Mouse (Mus musculus) stomach, postnatal 0 days (tissue): ENCODE results near the gene Zfp141. TPM values are rescaled to one million over a fixed set of nuclear protein-coding genes. Genes with fewer than 3 reads are reported as not detected.
A peak's percentile ranks its signal among the peaks of the same experiment; 100 is the strongest.
"Not testable (repeated sequence)": the region's sequence is repeated elsewhere in the genome, so short reads cannot be mapped to it uniquely, and the experiment has no call there.

Experiments
- ATAC-seq: fragments of 200-750 bp; cut with Nextera tagmentation; 2 replicates; pipeline ENCODE4 v1.8.0; 2017; ENCODE audit not compliant: low FRiP score, low TSS enrichment
- DNase-seq: peaks from one replicate; pipeline ENCODE4 v3.0.0-alpha.2; 2016; ENCODE audit warnings: low spot score
- H3K27ac ChIP-seq: fragments of 300-500 bp; sonication (generic); replicated peaks from 2 replicates; pipeline ENCODE4 v1.5.1; 2014; ENCODE audit warnings: mild to moderate bottlenecking, control low read depth
- H3K27me3 ChIP-seq: fragments of 300-500 bp; sonication (generic); 2 replicates; pipeline ENCODE4 v1.6.1; 2014; ENCODE audit warnings: low read length; ENCODE audit not compliant: control insufficient read depth, insufficient read depth
- H3K36me3 ChIP-seq: fragments of 300-500 bp; sonication (generic); 2 replicates; pipeline ENCODE4 v1.6.1; 2014; ENCODE audit warnings: low read length, mixed read lengths; ENCODE audit not compliant: control insufficient read depth, insufficient read depth
- H3K4me1 ChIP-seq: fragments of 300-500 bp; sonication (generic); replicated peaks from 2 replicates; pipeline ENCODE4 v1.6.1; 2014; ENCODE audit warnings: antibody characterized with exemption; ENCODE audit not compliant: control insufficient read depth, insufficient read depth
- H3K4me2 ChIP-seq: fragments of 300-500 bp; sonication (generic); replicated peaks from 2 replicates; pipeline ENCODE4 v1.6.1; 2014; ENCODE audit warnings: low read depth, mild to moderate bottlenecking, control low read depth, moderate library complexity
- H3K4me3 ChIP-seq: fragments of 300-500 bp; sonication (generic); 2 replicates; pipeline ENCODE4 v1.5.1; 2014; ENCODE audit warnings: low read depth, low read length, control low read depth
- H3K9ac ChIP-seq: fragments of 300-500 bp; sonication (generic); 2 replicates; pipeline ENCODE4 v1.6.1; 2014; ENCODE audit warnings: mild to moderate bottlenecking, low read length, control low read depth, mixed read lengths
- H3K9me3 ChIP-seq: fragments of 300-500 bp; sonication (generic); 2 replicates; pipeline ENCODE4 v1.6.1; 2016; ENCODE audit warnings: low read length; ENCODE audit not compliant: control insufficient read depth
- CTCF ChIP-seq: IDR thresholded peaks from 2 replicates; pipeline ENCODE4 v1.5.1; 2016; ENCODE audit warnings: antibody characterized with exemption, low read depth, mild to moderate bottlenecking, moderate library complexity
- EP300 ChIP-seq: optimal IDR thresholded peaks from 2 replicates; pipeline ENCODE3; 2016; ENCODE audit warnings: antibody characterized with exemption
- WGBS: fragments of 180-500 bp; shearing (Covaris S2); extraction: QIAGEN DNeasy Blood & Tissue Kit; methylation state at CpG from one replicate; pipeline ENCODE4 v1.1.7; 2014; 5-methylcytosine and 5-hydroxymethylcytosine counted together
- polyA plus RNA-seq: library from polyadenylated mRNA; unstranded; fragments of >200 nt; fragmentation: Nextera tagmentation; extraction: Ambion mirVana; gene quantifications from 2 replicates; pipeline ENCODE4 v1.2.1, GENCODE M21; 2015

Gene Zfp141
- 2.3 and 2.7 TPM in 2 replicates for polyA plus RNA-seq

GRCm38 (mm10) chr7:42505588-42505987 is at the start of gene Zfp141:
Gene Zfp141 (minus strand): TSS chr7:42505740.
- H3K27ac ChIP-seq: peak within 1 kb of the TSS; percentile 45; the same call in 1 of the 2 replicates
- H3K4me2 ChIP-seq: peak within 1 kb of the TSS; percentile 48
- ATAC-seq (peak; percentile 99), DNase-seq (peak; percentile 86)
- peak within 1 kb of the TSS; percentile 64 for H3K4me3 ChIP-seq
- not testable (repeated sequence) for H3K36me3 ChIP-seq, H3K9me3 ChIP-seq, H3K4me1 ChIP-seq, H3K27me3 ChIP-seq
- 1% methylated on average over 18 of the region's 18 CpGs for WGBS
- H3K9ac ChIP-seq: peak within 1 kb of the TSS; percentile 67

- 73% methylated on average over 3 of the region's 3 CpGs for WGBS
- Histone ChIP-seq H3K4me1 (no peaks in the 10 kb centered on the region), H3K4me2 (no peak overlapping the region), H3K27ac (no peak overlapping the region), H3K36me3 (no peaks in the 10 kb centered on the region), H3K9ac (no peak overlapping the region), H3K4me3 (no peak overlapping the region), H3K9me3 (no peaks in the 10 kb centered on the region), H3K27me3 (no peaks in the 10 kb centered on the region)
- no peak for ATAC-seq
- TF ChIP-seq CTCF (no peak), EP300 (no peak)
- no peak for DNase-seq
Observed at GRCm38 (mm10) chr7:42551766-42552165, 46.2 kb upstream of the Zfp141 start.

GRCm38 (mm10) chr7:42505186-42505585 is 354 bp downstream of the Zfp141 start:
- H3K36me3 ChIP-seq: no peaks in the 10 kb centered on the region
- H3K27ac ChIP-seq: peak overlapping the region; percentile 45; the same call in 1 of the 2 replicates
- H3K27me3 ChIP-seq: no peaks in the 10 kb centered on the region
- DNase-seq (no peak), ATAC-seq (peak; percentile 62; the same call in 1 of the 2 replicates)
- H3K4me1 ChIP-seq: no peaks in the 10 kb centered on the region
- peak overlapping the region; percentile 64 for H3K4me3 ChIP-seq
- TF ChIP-seq CTCF (no peak), EP300 (no peak)
- WGBS: under 1% methylated on average over 20 of the region's 20 CpGs
- H3K9me3 ChIP-seq: no peaks in the 10 kb centered on the region
- peak overlapping the region; percentile 67 for H3K9ac ChIP-seq
- H3K4me2 ChIP-seq: peak overlapping the region; percentile 48

GRCm38 (mm10) chr7:42498248-42498647 is 7.3 kb downstream of the Zfp141 start:
- H3K36me3 ChIP-seq: no peaks in the 10 kb centered on the region
- TF ChIP-seq CTCF: no peak
- no peak for TF ChIP-seq EP300
- no peak overlapping the region for H3K4me3 ChIP-seq
- H3K9me3 ChIP-seq: no peaks in the 10 kb centered on the region
- no peaks in the 10 kb centered on the region for H3K27me3 ChIP-seq
- no peak overlapping the region for H3K27ac ChIP-seq
- ATAC-seq (no peak), DNase-seq (no peak)
- H3K4me1 ChIP-seq: no peaks in the 10 kb centered on the region
- H3K4me2 ChIP-seq: no peak overlapping the region
- H3K9ac ChIP-seq: no peak overlapping the region
- WGBS: 96% methylated on average over 5 of the region's 5 CpGs

- no peak overlapping the region for H3K4me3 ChIP-seq
- ATAC-seq: no peak
- DNase-seq: no peak
- WGBS: 92% methylated on average over 9 of the region's 9 CpGs
- H3K27me3 ChIP-seq: no peaks in the 10 kb centered on the region
- no peaks in the 10 kb centered on the region for H3K4me1 ChIP-seq
- TF ChIP-seq CTCF (no peak), EP300 (no peak)
- H3K27ac ChIP-seq: no peak overlapping the region
- H3K4me2 ChIP-seq: no peak overlapping the region
- no peaks in the 10 kb centered on the region for H3K9me3 ChIP-seq
- no peak overlapping the region for H3K9ac ChIP-seq
- H3K36me3 ChIP-seq: no peaks in the 10 kb centered on the region
Observed at GRCm38 (mm10) chr7:42497356-42497755, 8.2 kb downstream of the Zfp141 start.

GRCm38 (mm10) chr7:42496202-42496601 is 9.3 kb downstream of the Zfp141 start:
- no peak overlapping the region for H3K4me3 ChIP-seq
- H3K9ac ChIP-seq: no peak overlapping the region
- WGBS: 95% methylated on average over 1 of the region's 1 CpGs
- H3K36me3 ChIP-seq: no peaks in the 10 kb centered on the region
- no peak overlapping the region for H3K27ac ChIP-seq
- H3K27me3 ChIP-seq: no peaks in the 10 kb centered on the region
- no peaks in the 10 kb centered on the region for H3K9me3 ChIP-seq
- H3K4me1 ChIP-seq: no peaks in the 10 kb centered on the region
- no peak overlapping the region for H3K4me2 ChIP-seq
- TF ChIP-seq EP300 (no peak), CTCF (no peak)
- DNase-seq (no peak), ATAC-seq (no peak)
